Mouse (Mus musculus): ENCODE results near the gene Mylip. TPM values are rescaled to one million over a fixed set of nuclear protein-coding genes. Genes with fewer than 3 reads are reported as not detected.
A peak's percentile ranks its signal among the peaks of the same experiment; 100 is the strongest.

Mylip gene
- 4.8 and 5.2 TPM in 2 replicates for polyA plus RNA-seq (2014; fragmentation: Nextera tagmentation; extraction: Ambion mirVana)

DNA sequence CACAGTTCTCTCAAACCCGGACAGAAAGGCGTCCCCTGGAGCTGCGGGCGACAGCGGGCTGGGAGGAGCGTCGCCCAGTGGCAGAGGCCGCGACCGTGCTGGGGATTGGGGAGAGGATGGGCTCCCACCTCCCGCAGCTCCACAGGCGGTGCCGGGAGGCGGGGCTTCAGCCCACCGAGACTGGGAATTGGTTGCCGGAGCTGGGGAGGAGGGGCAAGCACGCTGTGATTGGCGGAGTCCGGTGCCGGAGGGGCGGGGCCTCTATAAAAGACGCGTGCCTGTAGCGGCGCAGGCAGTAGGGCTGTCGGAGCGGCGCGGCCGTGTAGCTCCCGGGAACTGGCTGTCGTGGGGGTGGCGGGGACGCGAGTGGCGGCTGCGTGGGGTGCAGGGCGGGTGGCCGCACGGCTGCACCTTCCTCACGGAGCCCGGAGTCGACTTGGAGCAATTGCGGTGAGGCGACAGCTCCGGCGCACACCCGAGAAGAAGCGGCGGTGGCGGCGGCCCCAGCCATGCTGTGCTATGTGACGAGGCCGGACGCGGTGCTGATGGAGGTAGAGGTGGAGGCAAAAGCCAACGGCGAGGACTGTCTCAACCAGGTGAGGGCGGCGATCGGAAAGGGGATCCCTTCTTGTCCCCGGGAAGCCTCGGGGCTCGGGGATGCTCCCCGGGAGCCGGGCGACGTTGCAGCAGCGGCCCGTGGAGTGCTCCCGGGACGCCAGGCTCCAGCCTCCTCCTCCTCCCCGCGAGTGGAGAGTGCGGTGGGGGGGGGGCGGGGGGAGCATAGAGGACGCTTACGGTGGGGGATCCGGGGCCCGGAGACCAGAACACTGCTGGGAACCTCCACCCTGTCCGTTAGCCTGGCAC is at the start of gene Mylip:
Mylip (plus strand) TSS at position 295 of the 864 bp plus-strand sequence.
- DNase-seq (ENCODE audit: low spot score) (peak; percentile 94), ATAC-seq (ENCODE audit: low FRiP score) (peak; percentile 98)
- Histone ChIP-seq H3K4me1 (replicated peaks; ENCODE audit: control insufficient read depth, insufficient read depth, low read length) (peaks cover 18% of the 10 kb centered on the region), H3K4me3 (replicated peaks; ENCODE audit: low read length) (peak within 1 kb of the TSS; percentile 71), H3K9me3 (ENCODE audit: control insufficient read depth, low read length) (no peaks in the 10 kb centered on the region), H3K9ac (peak within 1 kb of the TSS; percentile 71), H3K27ac (peak within 1 kb of the TSS; percentile 58; the same call in 1 of the 2 replicates), H3K4me2 (replicated peaks) (peak within 1 kb of the TSS; percentile 98), H3K36me3 (replicated peaks; ENCODE audit: control insufficient read depth, insufficient read depth) (no peaks in the 10 kb centered on the region), H3K27me3 (ENCODE audit: control insufficient read depth, insufficient read depth, low read length) (0 out of 2 replicates have a peak, but pooled peaks cover 2% of the 10 kb centered on the region)
- WGBS: under 1% methylated on average over 74 of the region's 81 CpGs

GRCm38 (mm10) chr13:45341991-45342390 is 47.6 kb upstream of the Mylip start:
- Histone ChIP-seq H3K4me3 (replicated peaks; ENCODE audit: low read length) (no peak overlapping the region), H3K4me2 (replicated peaks) (no peak overlapping the region), H3K36me3 (replicated peaks; ENCODE audit: control insufficient read depth, insufficient read depth) (no peaks in the 10 kb centered on the region), H3K27ac (no peak overlapping the region), H3K27me3 (ENCODE audit: control insufficient read depth, insufficient read depth, low read length) (no peaks in the 10 kb centered on the region), H3K9ac (no peak overlapping the region), H3K9me3 (ENCODE audit: control insufficient read depth, low read length) (no peaks in the 10 kb centered on the region), H3K4me1 (replicated peaks; ENCODE audit: control insufficient read depth, insufficient read depth, low read length) (peaks cover 6% of the 10 kb centered on the region; the same call in 1 of the 2 replicates)
- DNase-seq (ENCODE audit: low spot score) (no peak), ATAC-seq (ENCODE audit: low FRiP score) (no peak)

DNA sequence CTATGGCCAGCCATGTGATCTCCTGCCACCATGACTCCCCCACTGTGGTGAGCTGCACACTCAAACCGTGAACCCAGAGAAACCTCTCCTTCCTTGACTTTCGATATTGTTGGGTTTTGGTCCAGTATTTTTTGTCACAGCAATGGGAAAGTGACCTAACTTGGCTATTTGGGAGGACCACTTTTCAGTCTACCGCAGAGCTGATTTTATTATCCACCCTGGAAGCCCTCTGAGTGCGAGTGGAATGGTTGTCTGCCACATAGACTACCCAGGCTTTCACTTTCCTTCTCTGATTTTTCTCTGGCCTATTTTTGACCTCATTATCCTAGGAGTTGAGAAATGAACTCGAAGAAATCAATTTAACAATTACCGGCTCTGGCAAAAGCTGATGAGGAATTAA is 46.0 kb upstream of the Mylip start:
- H3K9me3 ChIP-seq (ENCODE audit: control insufficient read depth, low read length): no peaks in the 10 kb centered on the region
- no peak overlapping the region for H3K27ac ChIP-seq
- H3K36me3 ChIP-seq (replicated peaks; ENCODE audit: control insufficient read depth, insufficient read depth): no peaks in the 10 kb centered on the region
- peaks cover 6% of the 10 kb centered on the region; the same call in 1 of the 2 replicates for H3K4me1 ChIP-seq (replicated peaks; ENCODE audit: control insufficient read depth, insufficient read depth, low read length)
- H3K9ac ChIP-seq: no peak overlapping the region
- H3K4me2 ChIP-seq (replicated peaks): no peak overlapping the region
- no peak overlapping the region for H3K4me3 ChIP-seq (replicated peaks; ENCODE audit: low read length)
- no peak for DNase-seq (ENCODE audit: low spot score)
- ATAC-seq (ENCODE audit: low FRiP score): no peak
- 79% methylated on average over 6 of the region's 6 CpGs for WGBS
- H3K27me3 ChIP-seq (ENCODE audit: control insufficient read depth, insufficient read depth, low read length): no peaks in the 10 kb centered on the region

DNA sequence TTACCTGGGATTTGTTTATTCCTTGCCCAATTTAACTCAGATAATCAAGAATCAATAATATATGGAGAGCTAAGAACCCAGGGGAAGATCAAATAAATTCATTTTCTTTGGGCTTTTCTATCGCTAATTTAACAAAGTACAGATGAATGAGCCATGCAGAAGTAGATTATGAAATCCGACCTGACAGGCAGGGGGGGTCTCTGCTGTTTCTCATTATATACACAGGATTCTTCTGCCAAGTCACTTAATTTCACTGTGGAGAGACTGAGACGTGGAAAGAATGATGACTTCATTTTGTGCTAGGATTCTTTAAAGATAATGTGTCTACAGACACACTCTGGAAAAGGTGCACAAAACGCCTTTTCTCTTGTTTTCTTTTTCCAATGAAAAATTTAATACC is 45.6 kb upstream of the Mylip start:
- Histone ChIP-seq H3K4me3 (replicated peaks; ENCODE audit: low read length) (no peak overlapping the region), H3K27me3 (ENCODE audit: control insufficient read depth, insufficient read depth, low read length) (no peaks in the 10 kb centered on the region), H3K9ac (no peak overlapping the region), H3K4me2 (replicated peaks) (no peak overlapping the region), H3K9me3 (ENCODE audit: control insufficient read depth, low read length) (no peaks in the 10 kb centered on the region), H3K36me3 (replicated peaks; ENCODE audit: control insufficient read depth, insufficient read depth) (no peaks in the 10 kb centered on the region), H3K4me1 (replicated peaks; ENCODE audit: control insufficient read depth, insufficient read depth, low read length) (peaks cover 6% of the 10 kb centered on the region; the same call in 1 of the 2 replicates), H3K27ac (no peak overlapping the region)
- ATAC-seq (ENCODE audit: low FRiP score): no peak
- DNase-seq (ENCODE audit: low spot score): no peak
- WGBS: 51% methylated on average over 4 of the region's 4 CpGs

GRCm38 (mm10) chr13:45345471-45346159 is 43.9 kb upstream of the Mylip start:
- no peak overlapping the region for H3K4me2 ChIP-seq (replicated peaks)
- ATAC-seq (ENCODE audit: low FRiP score): no peak

DNA sequence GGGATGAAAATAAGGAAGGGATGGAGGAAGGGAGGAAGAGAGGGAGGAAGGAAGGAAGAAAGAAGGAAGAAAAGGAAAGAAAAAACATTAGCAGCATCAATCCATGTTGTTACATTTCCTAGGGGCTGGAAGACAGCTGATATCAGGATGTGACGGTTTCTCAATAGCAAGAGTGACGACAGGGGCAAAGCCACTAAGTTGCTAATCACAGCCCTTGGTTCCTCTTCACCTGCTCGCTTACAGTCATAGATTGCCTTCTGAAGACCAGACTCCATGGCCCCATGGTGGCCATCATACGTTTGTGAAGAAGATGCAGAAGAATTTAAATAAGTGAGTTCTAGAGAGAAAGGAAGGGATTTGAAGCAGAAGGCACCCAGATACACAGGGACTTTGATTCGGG is 38.1 kb upstream of the Mylip start:
- no peak overlapping the region for H3K9ac ChIP-seq
- no peak overlapping the region for H3K4me3 ChIP-seq (replicated peaks; ENCODE audit: low read length)
- no peaks in the 10 kb centered on the region for H3K9me3 ChIP-seq (ENCODE audit: control insufficient read depth, low read length)
- no peaks in the 10 kb centered on the region for H3K36me3 ChIP-seq (replicated peaks; ENCODE audit: control insufficient read depth, insufficient read depth)
- no peaks in the 10 kb centered on the region for H3K4me1 ChIP-seq (replicated peaks; ENCODE audit: control insufficient read depth, insufficient read depth, low read length)
- H3K4me2 ChIP-seq (replicated peaks): no peak overlapping the region
- DNase-seq (ENCODE audit: low spot score) (no peak), ATAC-seq (ENCODE audit: low FRiP score) (no peak)
- 84% methylated on average over 5 of the region's 5 CpGs for WGBS
- H3K27ac ChIP-seq: no peak overlapping the region
- H3K27me3 ChIP-seq (ENCODE audit: control insufficient read depth, insufficient read depth, low read length): no peaks in the 10 kb centered on the region

More at GRCm38 (mm10) chr13:45345471-45346159, 43.9 kb upstream of the Mylip start:
- H3K4me1 ChIP-seq (replicated peaks; ENCODE audit: control insufficient read depth, insufficient read depth, low read length): peaks cover 6% of the 10 kb centered on the region; the same call in 1 of the 2 replicates
- no peak for DNase-seq (ENCODE audit: low spot score)
- WGBS: 24% methylated on average over 14 of the region's 14 CpGs
- H3K36me3 ChIP-seq (replicated peaks; ENCODE audit: control insufficient read depth, insufficient read depth): no peaks in the 10 kb centered on the region
- no peak overlapping the region for H3K4me3 ChIP-seq (replicated peaks; ENCODE audit: low read length)
- H3K9me3 ChIP-seq (ENCODE audit: control insufficient read depth, low read length): no peaks in the 10 kb centered on the region
- H3K27me3 ChIP-seq (ENCODE audit: control insufficient read depth, insufficient read depth, low read length): no peaks in the 10 kb centered on the region
- no peak overlapping the region for H3K9ac ChIP-seq
- no peak overlapping the region for H3K27ac ChIP-seq

GRCm38 (mm10) chr13:45354824-45355223 is 34.7 kb upstream of the Mylip start:
- Histone ChIP-seq H3K4me2 (replicated peaks) (no peak overlapping the region), H3K4me3 (replicated peaks; ENCODE audit: low read length) (no peak overlapping the region), H3K27me3 (ENCODE audit: control insufficient read depth, insufficient read depth, low read length) (no peaks in the 10 kb centered on the region), H3K27ac (no peak overlapping the region), H3K9ac (no peak overlapping the region), H3K36me3 (replicated peaks; ENCODE audit: control insufficient read depth, insufficient read depth) (no peaks in the 10 kb centered on the region), H3K4me1 (replicated peaks; ENCODE audit: control insufficient read depth, insufficient read depth, low read length) (no peaks in the 10 kb centered on the region), H3K9me3 (ENCODE audit: control insufficient read depth, low read length) (no peaks in the 10 kb centered on the region)
- no peak for ATAC-seq (ENCODE audit: low FRiP score)
- 86% methylated on average over 2 of the region's 2 CpGs for WGBS
- DNase-seq (ENCODE audit: low spot score): no peak

- Histone ChIP-seq H3K27ac (no peak overlapping the region), H3K36me3 (replicated peaks; ENCODE audit: control insufficient read depth, insufficient read depth) (no peaks in the 10 kb centered on the region), H3K4me2 (replicated peaks) (no peak overlapping the region), H3K9me3 (ENCODE audit: control insufficient read depth, low read length) (no peaks in the 10 kb centered on the region), H3K9ac (no peak overlapping the region), H3K4me3 (replicated peaks; ENCODE audit: low read length) (no peak overlapping the region), H3K4me1 (replicated peaks; ENCODE audit: control insufficient read depth, insufficient read depth, low read length) (no peaks in the 10 kb centered on the region), H3K27me3 (ENCODE audit: control insufficient read depth, insufficient read depth, low read length) (no peaks in the 10 kb centered on the region)
- no peak for ATAC-seq (ENCODE audit: low FRiP score)
- 92% methylated on average over 5 of the region's 5 CpGs for WGBS
- DNase-seq (ENCODE audit: low spot score): no peak
Observed at GRCm38 (mm10) chr13:45358208-45358607, 31.3 kb upstream of the Mylip start.

DNA sequence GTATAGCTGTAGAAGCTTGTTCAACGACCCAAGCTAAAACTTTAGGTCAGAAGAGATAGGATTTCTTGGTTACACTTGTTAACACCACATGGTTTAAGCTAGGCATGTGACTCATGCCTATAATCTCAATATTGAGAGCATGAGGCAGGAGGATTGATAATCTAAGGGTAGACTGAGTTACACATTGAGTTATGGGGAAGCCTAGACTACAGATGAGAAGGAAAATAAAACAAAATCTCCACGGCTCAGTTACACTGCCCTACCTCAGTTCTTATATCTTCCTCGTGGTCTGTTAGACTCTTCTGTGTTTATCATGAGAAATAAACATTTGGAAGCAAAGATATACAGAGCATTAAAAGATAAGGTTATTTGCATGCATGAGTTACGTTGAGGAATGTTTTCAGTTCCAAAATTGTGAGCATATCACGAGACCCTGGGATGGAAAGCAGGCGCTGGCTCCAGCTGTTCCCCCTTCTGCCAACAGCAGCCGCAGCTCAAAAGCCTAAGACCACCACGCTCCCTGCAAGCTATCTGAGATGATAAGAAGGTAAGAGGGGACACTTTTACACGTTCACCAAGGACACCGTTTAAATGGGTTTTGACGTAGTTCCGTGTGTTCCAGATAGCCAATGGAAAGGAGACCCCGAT is 30.7 kb upstream of the Mylip start:
- DNase-seq (ENCODE audit: low spot score) (no peak), ATAC-seq (ENCODE audit: low FRiP score) (no peak)
- Histone ChIP-seq H3K4me2 (replicated peaks) (no peak overlapping the region), H3K4me3 (replicated peaks; ENCODE audit: low read length) (no peak overlapping the region), H3K4me1 (replicated peaks; ENCODE audit: control insufficient read depth, insufficient read depth, low read length) (no peaks in the 10 kb centered on the region), H3K27me3 (ENCODE audit: control insufficient read depth, insufficient read depth, low read length) (no peaks in the 10 kb centered on the region), H3K27ac (no peak overlapping the region), H3K36me3 (replicated peaks; ENCODE audit: control insufficient read depth, insufficient read depth) (no peaks in the 10 kb centered on the region), H3K9me3 (ENCODE audit: control insufficient read depth, low read length) (no peaks in the 10 kb centered on the region), H3K9ac (no peak overlapping the region)
- 93% methylated on average over 13 of the region's 13 CpGs for WGBS

Measured in hindbrain, embryonic 14.5 days (tissue).